Mouse (Mus musculus): ENCODE results near the gene Fstl5. TPM values are rescaled to one million over a fixed set of nuclear protein-coding genes. Genes with fewer than 3 reads are reported as not detected.

Gene Fstl5
- polyA plus RNA-seq (2015; fragmentation: Nextera tagmentation; extraction: Ambion mirVana), result 60.6 and 68.0 TPM in 2 replicates

GRCm38 (mm10) chr3:76074060-76074707, at the start of gene Fstl5:
Gene Fstl5 (plus strand): TSS chr3:76074270.
- H3K27ac ChIP-seq (replicated peaks), result peak within 1 kb of the TSS; percentile 80
- H3K36me3 ChIP-seq, result no peaks in the 10 kb centered on the region
- H3K9ac ChIP-seq (replicated peaks), result peak within 1 kb of the TSS; percentile 69
- H3K9me3 ChIP-seq (replicated peaks), result no peaks in the 10 kb centered on the region
- 0 out of 2 replicates have a peak, but pooled peaks cover 6% of the 10 kb centered on the region for H3K4me1 ChIP-seq
- peak within 1 kb of the TSS; percentile 60 for H3K4me3 ChIP-seq (replicated peaks)
- peak; percentile 93 for ATAC-seq (ENCODE audit: low FRiP score)
- peak within 1 kb of the TSS; percentile 74 for H3K4me2 ChIP-seq
- under 1% methylated on average over 28 of the region's 28 CpGs for WGBS
- no peaks in the 10 kb centered on the region for H3K27me3 ChIP-seq (replicated peaks)

GRCm38 (mm10) chr3:76025523-76025922, 48.5 kb upstream of the Fstl5 start:
- no peak for ATAC-seq (ENCODE audit: low FRiP score)
- Histone ChIP-seq H3K9me3 (replicated peaks) (no peaks in the 10 kb centered on the region), H3K27me3 (replicated peaks) (no peaks in the 10 kb centered on the region), H3K4me2 (no peak overlapping the region), H3K27ac (replicated peaks) (no peak overlapping the region), H3K9ac (replicated peaks) (no peak overlapping the region), H3K4me3 (replicated peaks) (no peak overlapping the region), H3K4me1 (no peaks in the 10 kb centered on the region), H3K36me3 (no peaks in the 10 kb centered on the region)

- H3K4me1 ChIP-seq, result no peaks in the 10 kb centered on the region
- H3K27me3 ChIP-seq (replicated peaks), result no peaks in the 10 kb centered on the region
- no peak overlapping the region for H3K27ac ChIP-seq (replicated peaks)
- no peak overlapping the region for H3K9ac ChIP-seq (replicated peaks)
- no peaks in the 10 kb centered on the region for H3K36me3 ChIP-seq
- H3K4me2 ChIP-seq, result no peak overlapping the region
- H3K4me3 ChIP-seq (replicated peaks), result no peak overlapping the region
- 82% methylated on average over 3 of the region's 3 CpGs for WGBS
- no peaks in the 10 kb centered on the region for H3K9me3 ChIP-seq (replicated peaks)
- no peak for ATAC-seq (ENCODE audit: low FRiP score)
Observed at GRCm38 (mm10) chr3:76051124-76051523, 22.9 kb upstream of the Fstl5 start.

- Histone ChIP-seq H3K27me3 (replicated peaks) (no peaks in the 10 kb centered on the region), H3K4me3 (replicated peaks) (no peak overlapping the region), H3K36me3 (no peaks in the 10 kb centered on the region), H3K27ac (replicated peaks) (no peak overlapping the region), H3K4me1 (no peaks in the 10 kb centered on the region), H3K9ac (replicated peaks) (no peak overlapping the region), H3K9me3 (replicated peaks) (no peaks in the 10 kb centered on the region), H3K4me2 (no peak overlapping the region)
- 83% methylated on average over 1 of the region's 1 CpGs for WGBS
- ATAC-seq (ENCODE audit: low FRiP score), result no peak
Observed at GRCm38 (mm10) chr3:76061996-76062395, 12.1 kb upstream of the Fstl5 start.

- Histone ChIP-seq H3K4me2 (no peak overlapping the region), H3K4me3 (replicated peaks) (no peak overlapping the region), H3K27ac (replicated peaks) (no peak overlapping the region), H3K9me3 (replicated peaks) (no peaks in the 10 kb centered on the region), H3K36me3 (no peaks in the 10 kb centered on the region), H3K9ac (replicated peaks) (no peak overlapping the region), H3K27me3 (replicated peaks) (no peaks in the 10 kb centered on the region), H3K4me1 (no peaks in the 10 kb centered on the region)
- no peak for ATAC-seq (ENCODE audit: low FRiP score)
- WGBS, result 0% methylated on average over 3 of the region's 3 CpGs
Observed at GRCm38 (mm10) chr3:76067920-76068319, 6.2 kb upstream of the Fstl5 start.

- Histone ChIP-seq H3K9ac (replicated peaks) (no peak overlapping the region), H3K9me3 (replicated peaks) (no peaks in the 10 kb centered on the region), H3K4me3 (replicated peaks) (no peak overlapping the region), H3K4me1 (0 out of 2 replicates have a peak, but pooled peaks cover 6% of the 10 kb centered on the region), H3K36me3 (no peaks in the 10 kb centered on the region), H3K27ac (replicated peaks) (no peak overlapping the region), H3K4me2 (no peak overlapping the region), H3K27me3 (replicated peaks) (no peaks in the 10 kb centered on the region)
- WGBS, result 23% methylated on average over 7 of the region's 7 CpGs
- no peak for ATAC-seq (ENCODE audit: low FRiP score)
Observed at GRCm38 (mm10) chr3:76072826-76073225, 1.2 kb upstream of the Fstl5 start.

- H3K4me2 ChIP-seq, result no peak overlapping the region
- no peak overlapping the region for H3K27ac ChIP-seq (replicated peaks)
- H3K36me3 ChIP-seq, result no peaks in the 10 kb centered on the region
- ATAC-seq (ENCODE audit: low FRiP score), result no peak
- H3K4me1 ChIP-seq, result no peaks in the 10 kb centered on the region
- H3K9me3 ChIP-seq (replicated peaks), result no peaks in the 10 kb centered on the region
- 74% methylated on average over 1 of the region's 1 CpGs for WGBS
- no peak overlapping the region for H3K9ac ChIP-seq (replicated peaks)
- no peak overlapping the region for H3K4me3 ChIP-seq (replicated peaks)
- H3K27me3 ChIP-seq (replicated peaks), result no peaks in the 10 kb centered on the region
Observed at GRCm38 (mm10) chr3:76140445-76140844, 66.4 kb downstream of the Fstl5 start.

- H3K4me3 ChIP-seq (replicated peaks), result no peak overlapping the region
- H3K9me3 ChIP-seq (replicated peaks), result no peaks in the 10 kb centered on the region
- no peaks in the 10 kb centered on the region for H3K4me1 ChIP-seq
- WGBS, result 93% methylated on average over 11 of the region's 11 CpGs
- no peak for ATAC-seq (ENCODE audit: low FRiP score)
- no peak overlapping the region for H3K27ac ChIP-seq (replicated peaks)
- H3K4me2 ChIP-seq, result no peak overlapping the region
- H3K27me3 ChIP-seq (replicated peaks), result no peaks in the 10 kb centered on the region
- no peak overlapping the region for H3K9ac ChIP-seq (replicated peaks)
- no peaks in the 10 kb centered on the region for H3K36me3 ChIP-seq
Observed at GRCm38 (mm10) chr3:76147846-76148245, 73.8 kb downstream of the Fstl5 start.

GRCm38 (mm10) chr3:76238834-76239233, 164.8 kb downstream of the Fstl5 start:
- 96% methylated on average over 2 of the region's 2 CpGs for WGBS
- no peaks in the 10 kb centered on the region for H3K36me3 ChIP-seq
- ATAC-seq (ENCODE audit: low FRiP score), result no peak
- no peaks in the 10 kb centered on the region for H3K4me1 ChIP-seq
- H3K9ac ChIP-seq (replicated peaks), result no peak overlapping the region
- no peak overlapping the region for H3K4me3 ChIP-seq (replicated peaks)
- no peaks in the 10 kb centered on the region for H3K27me3 ChIP-seq (replicated peaks)
- no peak overlapping the region for H3K27ac ChIP-seq (replicated peaks)
- no peak overlapping the region for H3K4me2 ChIP-seq
- H3K9me3 ChIP-seq (replicated peaks), result no peaks in the 10 kb centered on the region

- WGBS, result 72% methylated on average over 1 of the region's 1 CpGs
- Histone ChIP-seq H3K9me3 (replicated peaks) (no peaks in the 10 kb centered on the region), H3K36me3 (no peaks in the 10 kb centered on the region), H3K4me3 (replicated peaks) (no peak overlapping the region), H3K4me1 (no peaks in the 10 kb centered on the region), H3K27ac (replicated peaks) (no peak overlapping the region), H3K27me3 (replicated peaks) (no peaks in the 10 kb centered on the region), H3K4me2 (no peak overlapping the region), H3K9ac (replicated peaks) (no peak overlapping the region)
- ATAC-seq (ENCODE audit: low FRiP score), result no peak
Observed at GRCm38 (mm10) chr3:76251385-76251784, 177.3 kb downstream of the Fstl5 start.

- no peaks in the 10 kb centered on the region for H3K4me1 ChIP-seq
- H3K4me2 ChIP-seq, result no peak overlapping the region
- H3K4me3 ChIP-seq (replicated peaks), result no peak overlapping the region
- H3K27me3 ChIP-seq (replicated peaks), result no peaks in the 10 kb centered on the region
- no peaks in the 10 kb centered on the region for H3K36me3 ChIP-seq
- WGBS, result 86% methylated on average over 1 of the region's 1 CpGs
- ATAC-seq (ENCODE audit: low FRiP score), result no peak
- H3K9me3 ChIP-seq (replicated peaks), result no peaks in the 10 kb centered on the region
- H3K9ac ChIP-seq (replicated peaks), result no peak overlapping the region
- H3K27ac ChIP-seq (replicated peaks), result no peak overlapping the region
Observed at GRCm38 (mm10) chr3:76292993-76293392, 218.9 kb downstream of the Fstl5 start.

GRCm38 (mm10) chr3:76294394-76294793, 220.3 kb downstream of the Fstl5 start:
- Histone ChIP-seq H3K9me3 (replicated peaks) (no peaks in the 10 kb centered on the region), H3K4me2 (no peak overlapping the region), H3K36me3 (no peaks in the 10 kb centered on the region), H3K4me3 (replicated peaks) (no peak overlapping the region), H3K27me3 (replicated peaks) (no peaks in the 10 kb centered on the region), H3K9ac (replicated peaks) (no peak overlapping the region), H3K4me1 (no peaks in the 10 kb centered on the region), H3K27ac (replicated peaks) (no peak overlapping the region)
- ATAC-seq (ENCODE audit: low FRiP score), result no peak
- 3% methylated on average over 1 of the region's 1 CpGs for WGBS

Measured in neural tube, embryonic 15.5 days (tissue).